Mouse (Mus musculus) liver, adult 2 months (tissue): ENCODE measurements around the gene Rps12-ps3.

Experiments used
- CTCF ChIP-seq: fragments of 200-500 bp; IDR thresholded peaks from 2 replicates; pipeline ENCODE4 v1.5.1; 2011; ENCODE audit warnings: low read depth, low read length, control low read depth
- POLR2A ChIP-seq: fragments of 200-500 bp; IDR thresholded peaks from 2 replicates; pipeline ENCODE4 v1.6.1; 2011; ENCODE audit warnings: low read length, control low read depth; ENCODE audit not compliant: insufficient read depth; ENCODE audit errors: extremely low read depth

DNA sequence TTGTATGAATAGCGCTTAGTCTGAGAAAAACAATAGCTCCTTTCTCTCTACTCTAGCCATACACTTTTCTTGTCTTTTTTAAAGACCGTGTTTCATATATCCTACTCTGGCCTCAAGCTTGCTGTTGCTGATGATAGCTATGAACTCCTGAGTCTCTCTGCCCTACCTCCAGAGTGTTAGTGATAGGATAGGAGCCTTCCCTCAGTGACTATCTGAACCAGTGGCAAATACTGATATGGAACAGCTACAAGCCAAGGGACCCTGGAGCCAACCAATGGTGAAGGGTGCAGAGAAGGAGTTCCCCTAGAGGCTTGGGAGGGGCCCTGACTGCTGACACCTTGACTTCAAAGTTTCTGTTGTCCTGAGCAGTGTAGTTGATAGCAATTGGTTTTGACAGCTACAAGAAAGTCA, 38.4 kb downstream of the Rps12-ps3 start:
- no peak for TF ChIP-seq POLR2A
- TF ChIP-seq CTCF = no peak
